Mouse (Mus musculus) G1E-ER4 (cell line): ENCODE results near the gene Cited2. TPM values are rescaled to one million over a fixed set of nuclear protein-coding genes. Genes with fewer than 3 reads are reported as not detected.

Source experiments
- GATA1 ChIP-seq: IDR thresholded peaks from one replicate; pipeline ENCODE4 v1.8.0; 2012; ENCODE audit warnings: low read length, inconsistent platforms
- polyA plus RNA-seq: library from polyadenylated mRNA; stranded (reverse); fragments of >175 nt; gene quantifications from 2 replicates; pipeline ENCODE4 v1.2.3, GENCODE M21; 2012

Cited2 gene
- polyA plus RNA-seq, 1 experiment: 184 TPM

DNA sequence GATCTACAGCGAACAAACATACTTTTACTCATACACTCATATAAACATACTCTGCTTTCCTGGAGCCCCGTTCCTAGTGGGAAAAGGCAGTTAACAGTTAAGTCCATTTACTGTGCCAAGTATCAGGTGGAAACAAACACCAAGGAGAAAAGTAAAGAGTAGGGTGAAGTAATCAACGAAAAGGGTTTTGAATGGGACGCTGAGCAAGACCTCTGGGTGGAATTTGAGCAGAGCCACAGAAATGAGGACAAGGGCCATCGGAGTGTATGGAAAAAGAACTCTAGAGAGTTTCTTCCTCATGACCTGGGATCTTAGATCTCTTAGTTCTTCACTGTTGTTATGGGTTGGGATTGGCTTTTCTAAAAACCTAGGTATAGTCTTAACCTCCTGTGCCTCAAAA lies 3.4 kb upstream of the Cited2 start:
- no peak for TF ChIP-seq GATA1

DNA sequence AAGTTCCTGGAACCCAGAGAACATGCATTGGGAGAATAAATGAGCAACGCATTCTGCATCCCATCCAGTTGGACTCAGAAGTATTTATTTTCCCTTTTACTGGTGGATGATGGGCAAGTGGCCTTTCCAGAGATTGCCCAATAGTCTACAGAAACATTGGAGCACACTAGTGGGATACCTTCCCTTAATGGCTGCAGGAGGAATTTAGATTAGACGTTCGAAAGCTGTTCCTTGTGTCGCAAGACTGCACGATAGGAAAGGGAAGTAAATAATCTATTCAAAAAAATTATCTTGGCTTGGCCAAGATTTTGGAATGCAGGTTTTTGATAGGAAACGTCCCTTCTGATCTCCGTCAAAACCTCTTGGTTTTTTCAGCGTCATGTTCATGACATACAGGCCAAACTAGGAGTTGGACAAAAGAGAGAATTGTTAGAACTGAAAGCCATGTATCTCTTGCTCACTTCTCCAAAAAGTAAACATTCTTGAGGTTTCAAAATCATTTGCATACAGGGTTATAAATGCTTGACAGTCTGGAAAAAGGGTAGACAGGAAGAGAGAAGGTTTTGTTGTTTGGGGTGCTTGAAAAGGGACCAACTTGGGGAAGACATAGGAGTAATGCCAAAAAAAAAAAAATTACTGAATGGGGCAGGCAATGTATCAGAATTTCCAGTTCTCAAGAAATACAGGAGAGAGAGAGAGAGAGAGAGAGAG lies 2.0 kb upstream of the Cited2 start:
- no peak for TF ChIP-seq GATA1

DNA sequence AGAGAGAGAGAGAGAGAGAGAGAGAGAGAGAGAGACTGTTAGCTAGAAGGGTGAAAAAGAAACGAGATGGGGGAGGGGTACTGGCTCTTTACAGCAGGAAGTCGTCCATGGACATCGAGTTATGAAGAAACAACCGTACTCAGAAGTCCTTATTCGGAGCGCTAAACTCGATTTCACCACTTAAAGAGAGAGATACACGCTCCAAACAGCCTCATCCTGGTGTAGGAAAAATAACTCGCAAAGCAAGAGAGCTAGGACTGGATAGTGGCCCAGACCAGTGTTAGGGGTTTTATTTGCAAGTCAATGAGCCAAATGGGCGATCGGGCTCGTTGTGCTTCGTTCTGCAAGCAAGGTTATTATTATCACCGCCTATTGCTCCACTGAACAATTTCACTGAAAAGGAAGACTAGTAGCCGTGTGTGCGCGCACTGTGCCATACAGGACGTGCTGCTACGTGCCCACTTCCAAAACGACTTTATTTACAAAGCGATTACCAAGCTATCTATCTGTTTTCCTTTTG lies 1.4 kb upstream of the Cited2 start:
- no peak for TF ChIP-seq GATA1

DNA sequence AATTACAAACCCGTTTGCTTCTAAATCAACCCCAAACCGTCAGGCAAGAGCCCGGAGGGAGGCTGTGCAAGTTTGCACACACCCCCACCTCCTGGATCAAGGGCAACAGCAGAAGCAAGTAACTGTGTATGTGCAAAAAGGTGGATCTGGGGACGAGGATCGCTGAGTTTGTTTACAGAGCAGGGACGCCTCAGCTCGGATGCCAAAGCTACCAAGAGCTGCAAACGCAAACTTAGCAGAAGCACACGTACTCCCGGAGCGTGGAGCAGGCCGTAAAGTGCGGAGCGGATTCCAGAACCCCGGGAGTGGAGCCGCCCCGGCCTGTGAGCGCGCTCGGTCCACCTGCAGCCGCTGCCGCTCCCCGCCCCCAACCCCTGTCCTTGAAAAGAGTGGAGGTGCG lies 860 bp upstream of the Cited2 start:
- no peak for TF ChIP-seq GATA1

DNA sequence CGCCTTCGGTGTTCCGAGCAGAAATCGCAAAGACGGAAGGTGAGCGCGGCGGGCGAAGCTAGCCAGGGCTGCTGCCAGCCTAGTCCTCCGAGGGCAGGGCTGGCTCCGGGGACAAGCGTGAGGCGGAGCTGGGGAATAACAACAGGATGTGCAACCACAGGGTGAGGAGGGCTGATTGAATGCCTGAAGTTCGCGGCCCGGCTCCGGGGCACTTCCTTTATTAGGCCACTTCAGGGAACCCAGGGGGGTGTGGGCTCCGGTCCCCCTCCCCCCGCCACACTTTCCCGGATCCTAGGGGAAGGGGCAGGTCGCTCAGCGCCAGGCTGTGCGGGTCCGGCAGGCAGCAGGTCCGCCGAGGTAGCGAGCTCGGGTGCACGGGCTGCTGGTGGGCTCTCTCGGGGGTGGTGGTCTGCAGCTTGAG lies 413 bp downstream of the Cited2 start:
- TF ChIP-seq GATA1: no peak

DNA sequence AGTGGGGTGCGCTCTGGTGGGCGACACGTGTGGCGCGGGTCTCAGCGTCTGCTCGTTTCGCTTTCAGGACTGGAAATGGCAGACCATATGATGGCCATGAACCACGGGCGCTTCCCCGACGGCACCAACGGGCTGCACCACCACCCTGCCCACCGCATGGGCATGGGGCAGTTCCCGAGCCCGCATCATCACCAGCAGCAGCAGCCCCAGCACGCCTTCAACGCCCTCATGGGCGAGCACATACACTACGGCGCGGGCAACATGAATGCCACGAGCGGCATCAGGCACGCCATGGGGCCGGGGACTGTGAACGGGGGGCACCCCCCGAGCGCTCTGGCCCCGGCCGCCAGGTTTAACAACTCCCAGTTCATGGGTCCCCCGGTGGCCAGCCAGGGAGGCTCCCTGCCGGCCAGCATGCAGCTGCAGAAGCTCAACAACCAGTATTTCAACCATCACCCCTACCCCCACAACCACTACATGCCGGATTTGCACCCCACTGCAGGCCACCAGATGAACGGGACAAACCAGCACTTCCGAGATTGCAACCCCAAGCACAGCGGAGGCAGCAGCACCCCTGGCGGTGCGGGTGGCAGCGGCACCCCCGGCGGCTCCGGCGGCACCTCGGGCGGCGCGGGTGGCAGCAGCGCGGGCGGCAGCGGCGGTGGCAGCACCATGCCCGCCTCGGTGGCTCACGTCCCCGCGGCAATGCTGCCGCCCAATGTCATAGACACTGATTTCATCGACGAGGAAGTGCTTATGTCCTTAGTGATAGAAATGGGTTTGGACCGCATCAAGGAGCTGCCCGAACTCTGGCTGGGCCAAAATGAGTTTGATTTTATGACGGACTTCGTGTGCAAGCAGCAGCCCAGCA lies 1.1 kb downstream of the Cited2 start:
- TF ChIP-seq GATA1: no peak

DNA sequence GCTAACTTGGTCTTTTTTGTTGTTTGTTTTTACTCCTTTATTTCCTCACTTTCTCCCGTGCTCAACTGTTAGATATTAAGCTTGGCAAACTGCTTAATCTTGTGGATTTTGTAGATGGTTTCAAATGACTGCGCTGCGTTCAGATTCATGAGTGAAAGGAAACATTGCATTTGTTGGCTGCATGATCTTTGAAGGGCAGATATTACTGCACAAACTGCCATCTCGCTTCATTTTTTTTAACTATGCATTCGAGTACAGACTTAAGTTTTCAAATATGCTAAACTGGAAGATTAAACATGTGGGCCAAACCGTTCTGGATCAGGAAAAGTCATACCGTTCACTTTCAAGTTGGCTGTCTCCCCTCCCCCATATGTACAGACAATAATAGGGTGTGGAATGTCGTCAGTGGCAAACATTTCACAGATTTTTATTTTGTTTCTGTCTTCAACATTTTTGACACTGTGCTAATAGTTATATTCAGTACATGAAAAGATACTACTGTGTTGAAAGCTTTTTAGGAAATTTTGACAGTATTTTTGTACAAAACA lies 2.1 kb downstream of the Cited2 start:
- TF ChIP-seq GATA1: no peak

DNA sequence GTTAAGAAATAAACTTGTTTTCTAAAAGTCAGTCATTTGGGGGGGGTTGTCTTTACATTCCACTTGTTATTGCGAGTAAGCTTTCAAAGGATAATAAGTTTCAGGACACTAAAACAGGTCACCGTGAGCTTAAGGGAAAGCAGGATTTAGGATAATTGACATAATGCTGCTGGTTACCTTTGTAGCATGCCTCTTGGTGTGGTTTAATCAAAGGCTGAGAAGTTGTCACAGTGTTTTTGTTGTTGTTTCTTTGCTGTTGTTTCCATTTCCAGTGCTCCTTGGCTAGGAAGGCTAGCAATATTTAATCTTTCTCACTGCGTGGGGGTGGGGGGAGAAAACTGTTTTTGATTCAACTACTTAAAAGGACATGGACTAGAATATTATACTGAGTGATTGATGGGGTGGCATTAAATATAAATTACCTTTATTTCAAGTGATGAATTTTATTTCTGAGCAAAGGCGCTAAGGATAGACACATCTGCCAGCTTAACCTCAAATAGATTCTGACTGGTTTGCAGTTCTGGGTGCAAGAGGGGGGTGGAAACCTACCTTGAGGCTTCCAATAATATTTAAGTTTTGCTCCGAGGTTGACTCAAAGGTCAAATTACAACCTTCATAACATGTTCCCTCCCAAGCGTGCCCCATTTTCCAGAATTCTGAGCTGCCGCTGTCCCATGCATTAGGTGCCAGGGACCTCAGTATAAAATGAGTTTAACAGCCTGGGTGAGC lies 2.8 kb downstream of the Cited2 start:
- no peak for TF ChIP-seq GATA1

DNA sequence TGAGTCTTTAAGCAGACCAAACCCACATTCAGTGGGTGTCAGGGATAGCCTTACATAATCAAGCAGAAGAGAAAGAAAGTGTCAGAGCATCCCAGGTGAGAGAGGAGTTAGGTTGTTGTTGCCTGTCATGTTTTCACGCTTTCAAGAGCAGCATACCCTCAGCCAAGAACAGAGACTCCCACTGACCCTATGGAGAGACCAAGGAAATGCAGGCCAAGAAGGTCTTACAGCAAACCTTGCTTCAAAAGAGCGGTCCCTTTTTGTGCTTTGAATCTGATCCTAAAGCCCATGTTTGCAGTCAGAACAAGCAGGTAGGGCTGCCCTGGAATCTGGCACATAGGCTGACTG lies 3.3 kb downstream of the Cited2 start:
- TF ChIP-seq GATA1: no peak

DNA sequence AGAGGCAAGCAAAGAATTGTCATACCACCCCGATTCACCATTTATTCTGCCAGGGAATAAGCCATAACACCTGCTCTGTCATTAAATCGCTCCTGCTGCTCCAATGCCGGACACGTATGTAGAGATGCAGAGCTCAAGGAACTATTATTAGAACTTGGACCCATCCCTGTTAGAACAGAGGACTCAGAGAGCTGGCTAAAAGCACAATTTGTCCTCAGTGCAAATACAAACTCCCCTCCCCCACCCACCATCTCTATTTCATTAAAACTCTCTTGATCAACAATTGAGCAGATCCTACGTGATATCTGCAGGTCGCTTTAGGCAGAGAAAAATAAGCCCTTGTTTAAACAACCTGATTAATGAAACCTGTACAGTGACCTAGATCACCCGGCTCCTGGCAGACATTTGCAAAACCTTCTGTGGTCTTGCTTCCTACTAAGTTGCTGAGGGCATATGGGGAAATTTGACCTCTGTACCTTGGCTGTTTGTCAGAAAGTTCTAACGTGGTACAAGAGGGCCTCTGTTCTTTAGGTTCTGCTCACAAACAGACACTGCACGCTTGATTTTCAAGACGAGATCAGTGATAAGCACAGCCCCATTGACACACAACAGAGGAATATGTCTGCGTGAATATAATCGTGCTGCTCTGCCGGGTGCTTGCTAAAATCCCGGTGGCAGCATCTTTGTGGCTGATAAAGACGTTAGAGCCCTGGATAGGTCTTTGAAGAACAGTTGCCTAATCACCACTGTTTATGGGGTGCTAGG lies 4.3 kb downstream of the Cited2 start:
- peak; percentile 23 for TF ChIP-seq GATA1

DNA sequence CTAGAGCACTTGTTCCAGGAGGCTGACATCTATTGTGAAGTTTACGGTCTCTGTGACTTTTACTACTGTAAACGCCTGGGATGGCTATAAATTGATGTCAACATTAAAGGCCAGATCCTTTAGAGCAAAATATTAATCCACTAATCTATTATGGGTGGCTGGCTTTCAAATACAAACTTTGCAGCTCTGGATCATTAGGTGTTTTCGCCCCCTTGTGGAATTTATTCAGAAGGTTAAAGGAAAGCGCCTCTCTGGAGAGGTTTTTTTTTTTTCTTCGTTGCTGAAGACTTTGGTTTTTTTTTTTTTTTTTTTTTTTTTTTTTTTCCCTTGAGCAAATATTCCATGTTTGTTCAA lies 4.9 kb downstream of the Cited2 start:
- no peak for TF ChIP-seq GATA1

DNA sequence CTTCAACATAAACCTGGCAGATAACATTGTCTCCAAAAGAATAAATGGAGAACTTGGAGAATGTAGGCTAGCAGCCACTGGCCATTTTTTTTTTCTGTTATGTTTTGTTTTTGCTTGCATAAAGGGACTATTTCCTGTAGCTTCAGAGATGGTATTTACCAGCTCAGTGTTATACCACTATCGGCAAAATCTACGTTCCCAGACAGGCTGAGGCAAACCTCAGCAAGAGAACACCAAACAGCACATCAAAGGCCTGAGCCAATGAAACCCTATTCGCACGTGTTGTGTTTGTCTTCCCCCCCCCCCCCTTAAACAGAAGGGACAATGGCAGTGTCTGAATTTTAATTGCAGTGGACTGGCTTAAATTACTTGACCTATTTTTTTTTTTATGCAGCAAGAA lies 5.7 kb downstream of the Cited2 start:
- no peak for TF ChIP-seq GATA1

DNA sequence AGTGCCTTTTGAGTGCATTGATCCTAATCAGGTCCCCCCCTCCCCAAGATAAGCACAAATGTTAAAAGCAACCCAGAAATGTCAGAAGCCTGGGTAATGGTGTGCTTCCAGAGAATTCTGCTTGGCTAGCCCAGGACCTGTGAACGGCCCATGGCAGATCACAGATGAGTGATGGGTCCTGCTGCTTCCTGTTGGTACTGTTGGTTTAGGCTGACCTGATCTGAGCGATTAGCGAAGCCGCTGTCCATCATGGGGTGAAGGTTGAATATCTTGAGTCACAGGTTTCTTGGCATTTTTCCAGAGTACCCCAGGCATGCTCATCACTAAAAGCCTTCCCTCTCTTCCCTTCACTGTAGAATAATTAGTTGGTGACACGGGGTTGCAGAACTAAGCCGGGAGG lies 6.5 kb downstream of the Cited2 start:
- no peak for TF ChIP-seq GATA1

DNA sequence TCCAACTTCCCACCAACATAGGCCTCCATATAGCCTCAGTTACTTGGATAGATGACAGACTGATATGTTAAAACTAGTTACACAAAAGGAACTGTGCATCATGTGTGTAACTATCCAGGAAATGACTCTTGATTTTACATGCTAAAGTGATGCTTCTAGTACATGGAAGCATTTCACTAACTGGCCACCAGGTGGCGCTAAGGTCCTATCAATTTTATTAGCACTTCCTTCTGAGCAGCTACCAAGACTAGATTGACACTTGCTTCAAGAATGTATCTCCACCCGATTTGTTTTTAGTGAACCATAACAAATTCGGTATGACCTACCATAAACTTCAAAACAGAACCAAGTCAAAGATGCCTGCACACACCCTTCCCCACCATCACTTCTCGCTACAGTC lies 10.0 kb downstream of the Cited2 start:
- TF ChIP-seq GATA1: no peak

DNA sequence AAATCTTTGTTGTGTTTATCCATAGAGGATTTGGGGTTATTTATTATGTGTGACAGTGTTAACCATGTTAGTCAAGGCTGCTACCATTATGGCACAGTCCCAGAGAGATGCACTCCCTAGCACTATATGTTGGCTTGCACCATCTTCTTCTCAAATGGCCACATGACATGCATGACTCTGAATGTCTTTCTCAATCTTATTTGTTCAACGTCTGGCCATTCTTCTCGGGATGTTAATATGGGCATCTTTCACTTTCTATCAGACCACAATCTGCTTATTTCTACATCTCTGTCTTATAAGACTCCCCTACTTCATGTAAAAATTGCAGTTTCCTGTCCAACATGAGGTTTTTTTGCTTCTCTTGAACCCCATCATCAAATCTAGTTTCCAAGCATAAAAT lies 19.6 kb downstream of the Cited2 start:
- no peak for TF ChIP-seq GATA1
